Mouse (Mus musculus) kidney, adult 11 months (tissue): ENCODE measurements around the gene Noxo1.
"Not testable (repeated sequence)": the region's sequence is repeated elsewhere in the genome, so short reads cannot be mapped to it uniquely, and the experiment has no call there.

ENCODE experiments used
- DNase-seq: peaks from one replicate; pipeline ENCODE4 v3.0.0; 2022

Noxo1 gene

GRCm38 (mm10) chr17:24677500-24678080 is 18.4 kb upstream of the Noxo1 start:
- no peak for DNase-seq

GRCm38 (mm10) chr17:24686514-24686913 is 9.5 kb upstream of the Noxo1 start:
- DNase-seq: peak; percentile 49

DNA sequence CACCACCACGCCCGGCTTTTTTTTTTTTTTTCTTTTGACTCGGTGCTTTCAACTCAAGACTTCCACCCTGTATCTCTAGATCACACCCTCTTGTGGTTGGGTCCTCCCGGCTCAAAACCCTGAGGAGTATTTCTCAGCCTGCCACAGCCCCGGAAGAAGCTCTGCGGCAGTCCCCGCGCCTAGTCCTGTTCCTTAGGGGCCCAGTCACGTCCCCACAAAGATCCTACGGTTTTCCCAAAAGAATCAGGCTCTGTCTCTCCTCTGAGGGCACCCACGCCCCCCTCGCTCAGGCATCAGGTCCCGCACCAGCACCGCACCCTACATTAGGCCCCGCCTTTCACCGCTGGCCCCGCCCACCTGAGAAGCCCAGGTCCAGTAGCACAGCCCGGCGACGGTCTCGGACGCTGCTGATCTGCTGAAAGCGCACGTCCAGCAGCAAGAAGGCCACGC is 8.9 kb upstream of the Noxo1 start:
- DNase-seq: no peak

DNA sequence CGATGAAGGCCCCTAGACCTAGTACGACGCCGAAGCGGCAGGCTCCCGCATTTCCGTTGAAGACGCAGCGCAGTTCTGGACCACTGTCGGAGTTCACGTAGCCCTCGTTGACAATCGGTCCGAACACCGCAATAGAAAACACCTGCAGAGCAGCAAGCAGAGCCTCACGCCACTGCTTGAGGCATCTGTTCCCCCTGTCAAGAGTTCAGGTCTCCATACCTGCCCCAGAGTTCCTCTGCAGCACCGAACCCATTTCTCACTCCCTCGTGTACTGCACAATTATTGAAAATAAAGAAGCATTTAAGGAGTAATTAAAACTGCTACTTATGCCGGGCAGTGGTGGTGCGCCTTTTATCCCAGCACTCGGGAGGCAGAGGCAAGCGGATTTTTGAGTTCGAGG is 8.4 kb upstream of the Noxo1 start:
- DNase-seq: no peak

DNA sequence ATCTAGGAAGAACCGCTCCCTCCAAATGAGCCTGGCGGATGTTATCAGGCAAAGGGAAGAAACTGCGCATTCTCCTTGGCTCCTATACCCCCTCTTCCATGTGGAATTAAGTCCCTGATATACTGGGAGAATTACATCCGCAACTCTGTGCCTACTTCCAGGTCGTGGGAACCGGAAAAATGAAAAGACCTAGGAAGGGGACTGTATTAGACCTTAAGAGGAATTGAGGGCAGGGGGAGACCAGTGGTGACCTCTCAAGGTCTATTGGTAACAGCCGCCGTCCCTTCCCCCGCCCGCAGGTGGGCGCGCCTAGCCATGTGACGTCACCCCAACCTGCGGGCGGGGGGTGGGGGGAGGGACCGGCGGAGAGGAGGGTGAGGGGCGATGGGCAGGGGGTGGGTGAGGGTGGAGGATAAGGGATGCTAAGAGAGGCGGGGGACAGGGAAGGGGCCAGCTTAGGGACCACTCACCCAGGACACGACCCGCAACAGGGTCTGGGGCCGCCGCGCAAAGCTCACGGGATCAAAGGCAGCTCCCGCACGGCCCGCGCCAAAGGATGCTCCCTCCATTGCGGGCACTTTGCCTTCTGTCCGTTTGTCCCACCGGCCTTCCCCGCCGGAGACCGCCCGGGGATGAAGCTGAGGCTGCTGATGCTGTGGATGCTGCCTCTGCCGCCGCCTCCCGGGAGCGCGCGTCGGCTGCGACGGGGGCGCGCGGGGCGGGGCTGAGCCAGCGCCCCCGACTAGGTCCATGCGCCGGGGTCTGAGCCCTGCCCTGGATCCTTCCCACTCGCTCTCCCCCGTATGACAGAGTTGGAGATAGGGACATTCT is 6.6 kb upstream of the Noxo1 start, which contains the start of gene Syngr3:
Gene Syngr3, minus strand, starts transcription at position 705 of the 831 bp plus-strand sequence.
- no peak for DNase-seq

DNA sequence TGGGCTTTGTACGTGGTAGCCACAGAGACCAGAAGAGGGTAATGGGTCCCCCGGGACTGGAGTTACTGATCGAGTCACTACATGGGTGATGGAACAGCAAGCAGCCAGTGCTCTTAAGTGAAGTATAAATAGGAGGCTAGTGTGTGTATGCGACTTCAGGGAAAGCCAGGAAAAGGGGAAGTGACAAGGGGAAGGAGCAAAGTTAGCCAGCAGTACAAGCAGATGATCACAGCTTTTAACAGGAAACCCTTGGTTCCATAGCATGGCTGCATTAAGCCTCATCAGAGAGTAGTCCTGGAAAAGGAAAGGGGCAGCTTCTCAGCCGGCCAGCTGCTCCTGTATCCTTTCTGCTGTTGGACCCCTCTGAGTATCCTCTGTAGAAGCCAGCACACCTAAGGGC is 3.6 kb upstream of the Noxo1 start:
- DNase-seq: no peak

DNA sequence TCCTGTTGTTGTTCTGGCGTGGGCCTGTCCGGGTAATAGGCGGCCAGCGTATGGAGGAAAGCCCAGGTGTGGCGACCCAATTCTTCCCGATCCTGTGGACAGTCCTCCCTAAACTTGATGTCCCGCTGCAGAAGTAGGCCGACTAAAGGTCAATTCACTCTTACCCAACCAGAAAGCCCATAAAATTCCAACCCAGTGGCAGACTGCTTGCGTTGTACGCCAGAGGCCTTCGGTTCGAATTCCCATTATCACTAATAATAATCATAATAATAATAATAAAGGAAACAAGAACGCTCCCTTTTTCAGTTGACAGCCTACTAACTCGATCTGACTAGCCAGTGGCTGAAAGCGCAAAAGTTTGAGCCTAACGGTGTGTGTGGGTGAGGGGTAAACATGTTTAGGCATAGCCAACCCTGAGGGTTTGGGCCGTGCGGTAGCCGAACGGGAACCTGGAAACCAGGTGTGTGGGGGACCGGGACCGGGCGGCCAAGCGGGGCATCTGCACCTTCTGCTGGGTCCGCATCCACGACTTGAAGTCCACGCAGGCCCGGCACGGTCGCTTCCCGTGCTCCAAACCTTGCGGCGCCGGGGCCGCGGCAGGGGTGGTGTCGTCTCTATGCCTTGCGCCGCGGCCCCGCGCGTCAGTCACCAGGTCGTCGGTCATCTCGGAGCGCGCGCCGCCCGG is 566 bp upstream of the Noxo1 start:
- no peak for DNase-seq

DNA sequence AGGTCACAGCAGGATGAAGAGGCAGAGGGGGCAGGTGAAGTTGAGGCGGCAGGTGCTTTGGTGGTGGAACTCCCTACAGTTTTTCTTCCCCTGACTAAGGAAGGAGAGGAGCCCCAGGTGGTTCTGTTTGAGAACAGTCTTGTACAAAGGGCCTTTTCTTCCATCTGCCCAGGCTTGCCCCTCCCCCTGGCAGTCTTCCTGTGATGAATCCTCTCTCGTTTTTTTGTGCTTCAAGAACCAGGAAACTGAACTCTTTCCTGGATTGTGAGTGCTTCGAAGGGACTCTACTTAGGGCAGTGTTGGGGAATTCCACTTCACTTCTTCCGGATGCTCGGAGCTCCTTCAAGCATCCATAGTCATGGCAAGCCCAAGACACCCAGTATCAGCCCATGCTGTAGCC is 2.0 kb downstream of the Noxo1 start:
- DNase-seq: no peak

DNA sequence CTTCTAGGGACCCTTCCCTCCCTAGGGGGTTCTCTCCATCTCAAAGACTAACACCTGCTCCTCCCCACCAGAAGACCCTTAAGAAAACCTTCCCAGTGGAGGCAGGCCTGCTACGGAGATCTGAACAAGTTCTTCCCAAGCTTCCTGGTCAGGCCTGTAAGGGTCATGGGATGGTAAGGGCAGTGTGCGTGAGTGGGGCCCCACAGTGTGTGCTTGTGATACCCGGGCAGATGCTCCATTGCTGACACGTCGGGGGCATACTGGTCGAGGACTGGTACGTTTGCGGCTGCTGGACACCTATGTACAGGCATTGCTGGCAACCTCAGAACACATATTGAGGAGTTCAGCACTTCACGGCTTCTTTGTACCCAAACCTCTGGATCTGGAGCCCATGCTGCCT is 2.7 kb downstream of the Noxo1 start:
- DNase-seq: no peak

DNA sequence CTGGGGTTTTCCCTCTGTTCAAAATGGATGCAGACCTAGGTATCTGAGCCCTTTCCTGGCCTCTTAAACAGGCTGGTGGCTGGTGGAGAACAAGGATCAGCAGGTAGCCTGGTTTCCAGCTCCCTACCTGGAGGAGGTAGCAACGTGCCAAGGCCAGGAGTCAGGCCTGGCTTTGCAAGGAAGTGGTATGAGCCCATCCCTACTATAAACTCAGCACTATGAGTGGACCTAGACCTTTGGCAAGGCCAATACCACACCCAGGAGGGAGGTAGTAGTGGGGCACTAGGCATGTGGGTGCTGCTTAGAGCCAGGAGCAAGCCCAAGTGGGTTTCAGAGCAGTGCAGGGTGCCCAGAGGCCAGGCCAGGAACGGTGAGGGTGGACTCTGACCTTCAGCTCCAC is 3.4 kb downstream of the Noxo1 start:
- DNase-seq: no peak

DNA sequence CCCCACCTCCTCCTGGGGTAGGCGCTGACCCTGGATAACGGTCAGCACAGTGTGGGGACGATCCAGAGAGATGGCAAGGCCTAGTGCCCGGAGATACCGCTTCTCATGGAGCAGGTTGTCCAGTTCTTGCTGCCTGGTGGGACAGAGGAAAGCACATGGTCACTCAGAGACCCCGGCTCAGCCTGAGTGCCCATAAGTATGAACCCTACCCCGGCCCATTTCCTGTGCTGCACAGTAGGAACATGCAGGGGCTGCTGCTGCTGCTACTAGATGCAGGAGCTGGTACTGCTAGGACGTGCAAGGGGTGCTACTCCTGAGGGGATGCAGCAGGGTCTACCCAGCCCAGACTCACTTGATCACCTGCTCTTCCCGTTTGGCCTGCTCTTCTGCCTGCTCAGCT is 5.2 kb downstream of the Noxo1 start:
- DNase-seq: no peak

DNA sequence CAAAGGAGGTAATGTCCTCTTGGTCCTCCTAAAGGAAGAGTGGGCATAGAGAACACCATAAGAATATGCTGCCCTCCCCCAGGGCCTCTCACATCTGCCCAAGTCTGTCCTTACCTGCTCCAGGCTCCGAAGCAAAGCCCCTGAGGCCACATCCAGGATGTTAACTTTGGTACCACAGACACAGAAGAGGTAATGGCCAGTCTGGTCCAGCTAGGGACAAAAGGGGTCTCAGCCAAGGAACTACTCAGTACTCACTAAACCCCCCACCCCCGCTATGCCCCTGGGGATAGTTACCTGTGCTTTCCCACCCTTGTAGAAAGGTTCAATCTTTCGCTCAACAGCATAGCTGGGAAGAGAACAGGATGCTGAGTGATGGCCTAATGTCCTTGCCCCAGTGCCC is 9.8 kb downstream of the Noxo1 start:
- no peak for DNase-seq

DNA sequence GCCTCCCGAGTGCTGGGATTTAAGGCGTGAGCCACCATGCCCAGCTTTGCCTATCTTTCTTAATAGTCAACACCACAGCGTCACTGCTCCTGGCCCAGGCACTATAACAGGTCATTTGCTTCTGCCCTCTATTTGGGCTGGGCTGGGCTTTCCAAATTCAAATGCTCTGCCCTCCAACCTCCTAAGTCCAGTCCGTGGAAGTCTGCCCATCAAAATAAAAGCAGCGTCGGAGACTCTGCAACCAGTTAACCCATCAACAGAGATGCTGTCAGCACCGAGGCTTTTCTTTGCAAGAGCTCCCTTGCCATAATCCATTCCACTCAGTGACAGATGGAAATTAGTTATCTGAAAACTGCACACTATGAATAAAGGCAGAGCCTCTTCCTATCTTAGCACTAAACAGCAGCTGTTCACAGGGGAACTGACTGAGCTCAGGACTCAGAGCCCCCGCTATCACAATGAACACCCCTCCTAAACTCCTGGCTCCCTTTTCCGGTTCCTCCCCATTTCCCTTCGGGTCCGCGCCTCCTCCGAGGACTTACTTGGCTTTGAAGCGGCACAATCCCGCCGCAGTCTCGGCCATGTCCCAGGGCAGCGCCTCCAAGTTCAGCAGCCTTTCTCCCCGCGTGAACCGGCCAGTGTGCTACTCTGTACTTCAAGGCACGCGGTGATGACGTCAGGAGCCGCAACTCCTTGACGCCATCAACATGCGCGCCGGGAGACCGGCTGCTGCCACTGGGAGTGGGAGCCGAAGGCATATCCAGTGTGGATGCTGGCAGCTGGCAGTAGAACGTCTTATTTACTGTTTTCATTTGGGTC is 11.2 kb downstream of the Noxo1 start, which contains the start of gene Tbl3:
Gene Tbl3, minus strand, starts transcription at position 679 of the 819 bp plus-strand sequence.
- peak; percentile 91 for DNase-seq

GRCm38 (mm10) chr17:24707801-24708425 is 11.9 kb downstream of the Noxo1 start:
- DNase-seq: no peak

- no peak for DNase-seq
These were observed 12.6 kb downstream of the Noxo1 start for GRCm38 (mm10) chr17:24708646-24709045.

GRCm38 (mm10) chr17:24715556-24715955 is 19.5 kb downstream of the Noxo1 start:
- no peak for DNase-seq

- DNase-seq: no peak
These were observed 20.2 kb downstream of the Noxo1 start for GRCm38 (mm10) chr17:24716166-24716682.

GRCm38 (mm10) chr17:24717943-24718342 is 21.9 kb downstream of the Noxo1 start, which contains the start of the genes Rnf151 and Rps2:
Gene Rnf151, minus strand, starts transcription at chr17:24718063.
Gene Rps2, plus strand, starts transcription at chr17:24718116.
- no peak for DNase-seq

DNA sequence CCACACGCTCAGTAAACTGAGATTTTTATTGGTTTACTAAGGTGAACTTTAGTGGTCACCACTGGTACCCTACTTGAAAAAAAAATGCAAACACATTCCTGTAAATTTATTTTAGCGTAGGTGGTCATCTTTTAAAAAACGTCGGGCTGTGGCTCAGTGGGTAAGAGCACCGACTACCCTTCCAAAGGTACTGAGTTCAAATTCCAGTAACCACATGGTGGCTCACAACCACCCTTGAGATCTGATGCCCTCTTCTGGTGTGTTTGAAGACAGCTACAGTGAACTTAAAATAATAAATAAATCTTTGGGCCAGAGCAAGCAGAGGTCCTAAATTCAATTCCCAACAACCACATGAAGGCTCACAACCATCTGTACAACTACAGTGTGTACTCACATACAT is 22.9 kb downstream of the Noxo1 start:
- DNase-seq: not testable (repeated sequence)

DNA sequence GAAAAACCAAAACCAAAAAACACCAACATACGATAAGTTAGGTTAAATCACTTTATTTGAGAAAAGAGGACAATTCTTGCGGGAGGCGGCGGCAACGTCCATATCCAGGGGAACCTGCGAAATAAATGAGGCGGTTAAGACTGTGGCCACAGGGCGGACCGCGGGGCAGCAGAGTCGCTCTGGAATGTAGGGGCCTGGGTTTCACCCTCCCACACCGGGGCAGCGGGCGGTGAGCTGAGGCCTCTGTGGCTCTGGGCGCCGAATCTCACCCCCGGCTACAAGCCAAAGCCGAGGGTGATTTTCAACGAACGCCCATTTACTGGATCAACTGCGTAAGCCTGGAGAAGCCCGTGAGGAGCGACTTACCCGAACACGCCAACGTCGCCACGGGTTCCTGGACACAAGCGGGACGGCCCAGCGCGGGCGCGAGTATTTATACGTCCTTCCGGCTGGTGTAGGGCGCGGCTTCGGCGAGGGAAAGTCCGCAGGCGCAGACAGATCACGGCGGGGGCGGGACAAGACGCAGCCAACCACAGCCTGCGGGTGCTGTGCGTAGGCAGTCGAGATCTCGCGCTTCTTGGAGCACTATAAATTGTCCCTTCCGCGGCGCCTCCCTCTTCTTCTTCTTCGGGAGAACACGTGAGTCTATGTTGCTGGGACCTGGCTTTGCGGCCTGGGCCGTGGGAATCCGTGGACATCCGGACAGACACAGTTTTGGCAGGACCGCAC is 23.6 kb downstream of the Noxo1 start:
- DNase-seq: peak; percentile 98

GRCm38 (mm10) chr17:24720616-24721015 is 24.6 kb downstream of the Noxo1 start:
- not testable (repeated sequence) for DNase-seq
